In the genomic region with DNA sequence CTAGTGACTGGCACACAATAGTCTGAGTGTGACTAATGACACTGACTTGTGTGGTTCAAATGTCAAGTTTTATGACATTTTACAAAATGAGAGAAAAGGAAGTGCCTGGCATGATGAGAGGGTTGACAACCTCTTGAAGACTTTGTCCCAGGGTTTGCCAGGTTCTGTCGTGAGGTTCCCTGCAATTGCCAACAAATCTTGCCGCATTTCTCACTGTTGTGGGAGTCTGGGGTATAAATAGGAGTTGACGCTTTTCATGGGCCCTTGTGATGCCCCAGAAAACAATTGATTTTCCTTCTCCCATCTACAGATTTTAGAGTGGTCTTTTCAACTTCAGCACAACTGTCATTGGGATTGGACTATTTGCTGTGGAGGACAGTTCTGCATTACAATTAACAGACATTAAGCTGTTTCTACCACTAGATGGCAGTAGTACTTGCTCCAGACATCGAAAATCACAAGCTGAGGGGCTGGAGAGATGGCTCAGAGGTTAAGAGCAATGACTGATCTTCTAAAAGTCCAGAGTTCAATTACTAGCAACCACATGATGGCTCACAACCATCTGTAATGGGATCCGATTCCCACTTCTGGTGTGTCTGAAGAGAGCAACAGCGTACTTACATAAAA, we compare ENCODE assay signal across 8 mouse cellular contexts. TPM values are rescaled to one million over a fixed set of nuclear protein-coding genes. Genes with fewer than 3 reads are reported as not detected.
A peak's percentile ranks its signal among the peaks of the same experiment; 100 is the strongest.
DNase-seq lines count a peak whose midpoint lies in the region.

No protein-coding gene starts in this region.

- peak; percentile 58 for DNase-seq in gastrocnemius, adult 18-20 months (ENCODE audit: low spot score)
- DNase-seq in gastrocnemius, postnatal 25 days: no peak
- DNase-seq in thymus, postnatal 0 days (ENCODE audit: low spot score): peak; percentile 66
- DNase-seq in thymus, postnatal 36 days: no peak
- DNase-seq in cerebellum, postnatal 14 days: peak; percentile 37 to 59
- peak; percentile 35 to 64 for DNase-seq in kidney, adult 8-10 months
- DNase-seq in naive thymus-derived CD4-positive, alpha-beta T cell, adult 2 months (ENCODE audit: low read depth): peak; percentile 83
- no peak for DNase-seq in ovary, postnatal 10 days (ENCODE audit: low spot score)

RNA-seq across cellular contexts. Expression of gene Zc3h8, which starts 4.2 kb away (rescaled TPM):
- total RNA-seq in gastrocnemius, adult 18-20 months (2021): 1 to 10 TPM; 8.4 to 8.9 TPM
- 1 to 10 TPM; 7.1 to 7.8 TPM for total RNA-seq in gastrocnemius, postnatal 25 days (2021)
- 9.3 and 10.1 TPM in 2 replicates for polyA plus RNA-seq in thymus, postnatal 0 days (2015; fragmentation: Nextera tagmentation; extraction: Ambion mirVana)

RNA-seq across cellular contexts. Expression of gene Zc3h6, which starts 19.1 kb away (rescaled TPM):
- total RNA-seq in gastrocnemius, adult 18-20 months (2021): 1 to 10 TPM; 7.2 to 7.6 TPM
- 1 to 10 TPM; 3.8 to 4.4 TPM for total RNA-seq in gastrocnemius, postnatal 25 days (2021)
- 3.3 and 6.5 TPM in 2 replicates for polyA plus RNA-seq in thymus, postnatal 0 days (2015; fragmentation: Nextera tagmentation; extraction: Ambion mirVana)

RNA-seq across cellular contexts. Expression of gene Gm10762, which starts 19.4 kb away (rescaled TPM):
- 10 to 100 TPM; 15.2 to 15.5 TPM for total RNA-seq in gastrocnemius, adult 18-20 months (2021)
- total RNA-seq in gastrocnemius, postnatal 25 days (2021): 10 to 100 TPM in 1 of 2 experiments, 1 to 10 TPM in 1; 9.6 to 13.4 TPM
- polyA plus RNA-seq in thymus, postnatal 0 days (2015; fragmentation: Nextera tagmentation; extraction: Ambion mirVana): 17.1 and 18.5 TPM in 2 replicates

Comparison
In these comparisons a context has a peak if more than half of its experiments do, and no peak if none do; other contexts are left out.
1. DNase-seq: peak in gastrocnemius, adult 18-20 months (single experiment), thymus, postnatal 0 days (single experiment), cerebellum, postnatal 14 days (2 of 2), kidney, adult 8-10 months (2 of 2) and naive thymus-derived CD4-positive, alpha-beta T cell, adult 2 months (single experiment); none in gastrocnemius, postnatal 25 days (single experiment), thymus, postnatal 36 days (0 of 2) and ovary, postnatal 10 days (single experiment).